Mouse (Mus musculus) embryo, embryonic 11.5 days (tissue): Measurements from ENCODE around the gene Pla2g4b.
A peak's percentile ranks its signal among the peaks of the same experiment; 100 is the strongest.

ENCODE experiments used
- DNase-seq: peaks from one replicate; pipeline ENCODE4 v3.0.0-alpha.2; 2012; ENCODE audit warnings: low read depth, low spot score

Gene Pla2g4b

GRCm38 (mm10) chr2:120032726-120033467 lies at the start of gene Pla2g4b:
Gene Pla2g4b (plus strand): TSS chr2:120033417.
- DNase-seq: no peak

DNA sequence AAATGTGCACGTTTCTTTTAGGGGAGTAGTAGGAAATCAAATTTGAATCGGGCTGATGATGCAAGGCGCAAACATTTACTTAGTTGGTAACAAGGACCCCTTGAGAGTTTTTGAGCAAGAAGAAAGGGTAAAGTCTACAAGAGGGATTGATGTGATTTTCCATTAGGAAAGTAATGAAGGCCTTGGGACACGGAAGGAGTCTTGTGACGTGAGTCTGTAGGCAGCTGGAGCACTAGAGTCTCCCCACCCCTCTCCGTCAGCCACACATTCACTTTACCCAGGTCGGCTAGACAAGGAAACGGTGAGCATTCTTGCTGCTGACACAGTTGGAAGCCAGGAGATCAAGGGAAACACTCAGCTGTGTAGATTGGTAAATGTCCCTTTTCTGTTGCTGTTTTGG lies 47.3 kb upstream of the Pla2g4b start:
- no peak for DNase-seq

- no peak for DNase-seq
These were observed 46.8 kb upstream of the Pla2g4b start for GRCm38 (mm10) chr2:119986369-119986768.

GRCm38 (mm10) chr2:119987441-119987840 lies 45.8 kb upstream of the Pla2g4b start:
- no peak for DNase-seq

DNA sequence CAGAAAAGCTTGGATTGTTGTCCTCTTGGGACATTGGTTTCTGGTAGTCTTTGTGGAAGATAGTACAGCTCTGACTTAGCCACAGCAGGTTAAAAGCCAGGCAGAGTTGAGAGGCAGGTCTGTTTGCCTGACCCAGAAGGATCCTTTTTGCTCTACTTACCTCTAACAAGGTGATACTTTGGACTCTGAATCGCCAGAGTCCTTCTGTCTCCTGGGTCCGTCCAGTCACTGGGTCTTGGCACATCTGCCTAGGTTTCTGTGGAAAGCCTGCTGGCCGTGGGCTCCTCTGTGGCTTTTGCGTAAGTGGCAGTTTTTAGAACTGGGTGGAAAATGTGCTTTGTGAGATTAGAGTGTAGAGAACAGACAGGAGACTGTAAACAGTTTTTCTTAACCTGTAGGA lies 44.3 kb upstream of the Pla2g4b start:
- no peak for DNase-seq

GRCm38 (mm10) chr2:119990881-119991280 lies 42.3 kb upstream of the Pla2g4b start:
- DNase-seq: no peak

GRCm38 (mm10) chr2:119992349-119992748 lies 40.9 kb upstream of the Pla2g4b start:
- DNase-seq: no peak

DNA sequence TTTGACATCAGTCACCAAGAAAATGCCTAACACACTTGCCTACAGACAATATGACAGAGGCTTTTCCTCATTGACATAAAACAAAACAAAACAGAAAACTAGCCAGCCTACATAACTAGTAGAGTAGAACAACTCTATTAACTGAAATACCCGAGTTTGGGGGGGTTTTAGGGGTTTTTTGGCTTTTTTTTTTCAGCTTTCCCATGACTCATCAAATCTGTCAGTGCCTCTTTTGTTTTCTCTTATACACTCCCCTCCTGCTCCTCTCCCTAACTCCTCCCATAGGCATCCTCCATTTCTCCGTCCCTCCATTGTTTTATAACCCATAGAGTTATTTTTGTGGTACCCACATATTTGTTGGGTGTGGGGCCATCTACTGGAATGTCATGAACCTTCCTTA lies 39.7 kb upstream of the Pla2g4b start:
- DNase-seq: no peak

- no peak for DNase-seq
These were observed 38.4 kb upstream of the Pla2g4b start for GRCm38 (mm10) chr2:119994839-119995238.

- no peak for DNase-seq
These were observed 37.6 kb upstream of the Pla2g4b start for GRCm38 (mm10) chr2:119995391-119996281.

DNA sequence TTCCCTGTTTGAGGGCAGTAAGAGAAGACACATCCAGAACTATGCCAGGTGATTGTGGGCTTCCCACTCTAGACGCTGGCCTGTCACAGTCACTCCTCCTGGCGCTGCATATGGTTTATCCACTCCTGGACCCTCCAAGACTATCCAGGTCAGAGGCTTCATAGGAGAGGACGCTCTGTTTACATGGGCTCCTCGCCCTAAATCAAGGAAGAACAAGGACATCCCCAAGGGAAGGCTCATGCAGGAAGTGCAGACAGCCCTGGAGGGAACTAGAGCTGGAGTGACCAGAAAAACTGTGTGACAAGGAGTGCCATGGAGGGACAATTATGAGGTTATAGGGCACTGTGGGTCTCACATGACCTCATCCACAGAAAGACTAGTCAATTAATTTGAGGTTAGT lies 35.9 kb upstream of the Pla2g4b start:
- DNase-seq: no peak

DNA sequence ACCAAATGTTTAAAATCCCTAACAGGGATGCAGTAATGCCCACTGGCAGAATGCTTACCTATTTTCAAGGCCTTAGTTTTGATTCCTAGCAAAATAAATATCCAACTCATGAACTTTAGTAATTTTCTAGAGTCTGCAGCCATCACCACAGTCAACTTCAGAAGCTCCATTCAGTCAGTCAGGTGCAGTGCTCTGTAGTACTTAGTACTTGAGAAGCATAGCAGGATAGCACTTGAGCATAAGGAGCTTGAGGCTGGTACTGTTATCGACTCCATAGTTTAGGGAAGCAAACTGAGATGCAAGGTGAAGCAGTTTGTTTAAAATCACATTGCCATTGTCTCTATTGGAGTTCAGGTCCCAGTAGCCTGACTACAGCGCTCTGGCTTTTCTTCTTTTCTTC lies 33.5 kb upstream of the Pla2g4b start:
- DNase-seq: no peak

DNA sequence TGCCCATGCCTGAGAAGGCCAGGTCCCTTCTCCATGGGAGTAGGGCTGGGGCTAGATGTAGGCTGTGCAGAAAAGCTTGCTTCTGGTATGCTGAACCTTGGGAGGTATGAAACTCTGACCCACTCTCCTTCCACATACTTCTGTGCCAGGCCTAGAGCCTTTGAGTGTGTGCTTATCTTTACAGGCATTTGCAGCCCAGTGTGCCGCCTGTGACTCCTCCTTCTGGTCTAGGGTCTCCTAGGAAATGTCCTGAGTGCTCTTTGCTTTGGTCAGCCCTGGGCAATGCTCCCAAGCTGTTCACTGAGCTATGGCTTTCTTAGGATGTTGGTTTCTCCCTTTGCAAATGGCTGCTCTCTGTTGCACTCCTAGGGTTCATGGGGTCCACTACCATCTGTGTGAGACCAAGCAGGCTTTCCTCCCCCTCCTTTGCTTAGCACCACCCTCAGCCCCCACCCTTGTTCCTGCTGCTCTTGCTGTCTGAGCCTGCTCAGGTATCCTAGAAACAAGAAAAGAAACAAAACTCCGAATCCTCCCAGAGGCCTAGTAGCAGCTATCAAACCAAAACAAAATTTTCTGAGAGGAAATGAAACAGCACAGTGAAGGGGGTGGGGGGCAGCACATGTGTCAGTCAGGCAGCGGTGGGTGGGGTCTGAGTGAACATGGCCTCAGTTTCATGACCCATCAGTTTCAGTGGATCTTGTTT lies 32.2 kb upstream of the Pla2g4b start:
- no peak for DNase-seq

DNA sequence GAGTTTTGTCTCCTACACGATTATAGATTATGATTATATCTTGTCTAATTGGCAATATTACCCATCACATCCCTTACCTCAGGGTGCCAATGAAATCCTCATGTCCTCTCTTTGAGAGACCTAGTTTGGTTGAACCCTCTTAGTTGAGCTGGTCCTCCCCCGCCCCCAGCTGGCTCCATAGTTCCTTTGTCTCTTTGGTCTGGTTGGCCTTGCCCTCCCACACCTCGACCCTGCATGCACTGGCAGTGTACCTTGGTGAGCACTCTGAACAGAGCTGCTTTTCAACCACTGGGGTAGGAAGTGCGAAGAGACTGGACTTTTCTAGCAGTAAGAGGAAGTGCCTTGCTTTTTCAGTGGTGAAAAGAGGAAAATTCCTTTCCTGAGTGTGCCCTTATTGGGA lies 31.3 kb upstream of the Pla2g4b start:
- no peak for DNase-seq

- no peak for DNase-seq
These were observed 29.2 kb upstream of the Pla2g4b start for GRCm38 (mm10) chr2:120003970-120004369.

DNA sequence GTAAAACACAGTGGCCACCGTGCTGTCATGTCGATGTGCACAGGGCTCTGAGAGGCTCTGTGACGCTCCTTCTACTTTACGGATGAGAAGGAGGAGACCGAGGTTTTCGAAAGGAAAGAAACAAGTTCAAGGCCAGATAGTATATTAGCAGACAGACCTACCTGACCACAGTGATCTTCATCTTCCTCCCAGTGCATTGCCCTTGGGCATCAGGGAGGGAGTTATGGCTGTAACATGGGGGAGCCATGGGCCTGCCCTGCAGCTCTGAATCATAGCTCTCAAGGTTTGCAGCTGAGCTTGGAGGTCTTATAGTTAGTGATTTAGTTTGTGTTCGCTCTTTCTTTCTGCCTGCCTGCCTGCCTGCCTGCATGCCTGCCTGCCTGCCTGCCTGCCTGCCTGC lies 26.5 kb upstream of the Pla2g4b start:
- DNase-seq: no peak

DNA sequence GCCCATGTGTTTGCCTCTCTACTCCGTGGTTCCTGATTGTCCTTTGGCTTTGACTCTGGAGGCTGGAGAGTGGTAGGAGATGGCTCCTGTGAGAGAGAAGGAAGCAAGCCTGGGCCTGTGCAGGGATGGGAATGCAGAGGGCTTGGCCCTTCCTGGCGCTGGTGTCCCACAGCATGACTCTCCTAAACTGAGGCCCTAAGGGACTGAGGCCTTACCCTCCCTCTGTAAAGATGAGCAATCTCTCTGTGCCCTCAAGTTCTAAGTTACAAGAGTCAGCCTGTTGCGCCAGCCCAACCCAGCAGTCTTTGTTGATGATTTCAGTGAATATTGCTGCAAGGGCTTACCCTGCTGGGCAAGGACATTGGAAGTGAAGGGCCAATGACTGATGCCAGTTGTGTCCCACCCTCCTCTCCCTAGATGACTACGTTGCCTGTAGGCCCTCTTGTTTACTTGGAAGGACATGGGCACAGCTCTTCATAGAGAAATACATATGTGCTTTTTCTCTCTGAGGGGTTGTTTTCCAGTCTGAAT lies 25.5 kb upstream of the Pla2g4b start:
- DNase-seq: no peak

- no peak for DNase-seq
These were observed 24.5 kb upstream of the Pla2g4b start for GRCm38 (mm10) chr2:120008672-120009071.

- DNase-seq: peak; percentile 40
These were observed 21.6 kb upstream of the Pla2g4b start for GRCm38 (mm10) chr2:120011462-120012200.

GRCm38 (mm10) chr2:120012924-120013323 lies 20.3 kb upstream of the Pla2g4b start:
- no peak for DNase-seq

- DNase-seq: no peak
These were observed 19.3 kb upstream of the Pla2g4b start for GRCm38 (mm10) chr2:120013831-120014486.
